Mouse (Mus musculus) midbrain, embryonic 12.5 days (tissue): ENCODE data around the gene Rprd1b. TPM values are rescaled to one million over a fixed set of nuclear protein-coding genes. Genes with fewer than 3 reads are reported as not detected.

ENCODE experiments used
- ATAC-seq: fragments of 200-750 bp; cut with Nextera tagmentation; 2 replicates; pipeline ENCODE4 v1.8.0; 2017; ENCODE audit warnings: low read depth, moderate TSS enrichment, moderate library complexity; ENCODE audit not compliant: low FRiP score
- H3K27ac ChIP-seq: fragments of 300-500 bp; sonication (generic); replicated peaks from 2 replicates; pipeline ENCODE4 v1.5.1; 2016; ENCODE audit warnings: mild to moderate bottlenecking
- H3K27me3 ChIP-seq: fragments of 300-500 bp; sonication (generic); 2 replicates; pipeline ENCODE4 v1.6.1; 2016; ENCODE audit warnings: mild to moderate bottlenecking
- H3K36me3 ChIP-seq: fragments of 300-500 bp; sonication (generic); 2 replicates; pipeline ENCODE4 v1.6.1; 2016
- H3K4me1 ChIP-seq: fragments of 300-500 bp; sonication (generic); 2 replicates; pipeline ENCODE4 v1.6.1; 2016
- H3K4me2 ChIP-seq: fragments of 300-500 bp; sonication (generic); replicated peaks from 2 replicates; pipeline ENCODE4 v1.6.1; 2016; ENCODE audit warnings: mild to moderate bottlenecking, moderate library complexity
- H3K4me3 ChIP-seq: fragments of 300-500 bp; sonication (generic); 2 replicates; pipeline ENCODE4 v1.5.1; 2016; ENCODE audit warnings: mild to moderate bottlenecking
- H3K9ac ChIP-seq: fragments of 300-500 bp; sonication (generic); replicated peaks from 2 replicates; pipeline ENCODE4 v1.6.1; 2016; ENCODE audit warnings: mild to moderate bottlenecking, moderate library complexity
- H3K9me3 ChIP-seq: fragments of 300-500 bp; sonication (generic); 2 replicates; pipeline ENCODE4 v1.6.1; 2016; ENCODE audit warnings: mild to moderate bottlenecking
- WGBS: fragments of 180-500 bp; shearing (Covaris S2); methylation state at CpG from one replicate; pipeline ENCODE4 v1.1.7; 2016; 5-methylcytosine and 5-hydroxymethylcytosine counted together
- polyA plus RNA-seq: library from polyadenylated mRNA; unstranded; fragments of >200 nt; fragmentation: Nextera tagmentation; extraction: Ambion mirVana; gene quantifications from 2 replicates; pipeline ENCODE4 v1.2.1, GENCODE M21; 2016

Gene Rprd1b
- polyA plus RNA-seq, 1 experiment from 2014 or later: 57.9 TPM

- Histone ChIP-seq H3K4me1 (peaks cover 13% of the 10 kb centered on the region), H3K27ac (no peak overlapping the region), H3K4me2 (no peak overlapping the region), H3K4me3 (no peak overlapping the region), H3K27me3 (peaks cover 18% of the 10 kb centered on the region), H3K36me3 (no peaks in the 10 kb centered on the region), H3K9ac (no peak overlapping the region), H3K9me3 (no peaks in the 10 kb centered on the region)
- WGBS: 80% methylated on average over 18 of the region's 18 CpGs
- ATAC-seq: no peak
These were observed 114.7 kb downstream of the Rprd1b start for GRCm38 (mm10) chr2:158142981-158143380.

- no peak for ATAC-seq
- Histone ChIP-seq H3K36me3 (no peaks in the 10 kb centered on the region), H3K4me1 (peaks cover 13% of the 10 kb centered on the region), H3K27me3 (peaks cover 18% of the 10 kb centered on the region), H3K9me3 (no peaks in the 10 kb centered on the region), H3K4me2 (no peak overlapping the region), H3K4me3 (no peak overlapping the region), H3K9ac (no peak overlapping the region), H3K27ac (no peak overlapping the region)
- WGBS: 51% methylated on average over 3 of the region's 3 CpGs
These were observed 115.5 kb downstream of the Rprd1b start for GRCm38 (mm10) chr2:158143816-158144215.

DNA sequence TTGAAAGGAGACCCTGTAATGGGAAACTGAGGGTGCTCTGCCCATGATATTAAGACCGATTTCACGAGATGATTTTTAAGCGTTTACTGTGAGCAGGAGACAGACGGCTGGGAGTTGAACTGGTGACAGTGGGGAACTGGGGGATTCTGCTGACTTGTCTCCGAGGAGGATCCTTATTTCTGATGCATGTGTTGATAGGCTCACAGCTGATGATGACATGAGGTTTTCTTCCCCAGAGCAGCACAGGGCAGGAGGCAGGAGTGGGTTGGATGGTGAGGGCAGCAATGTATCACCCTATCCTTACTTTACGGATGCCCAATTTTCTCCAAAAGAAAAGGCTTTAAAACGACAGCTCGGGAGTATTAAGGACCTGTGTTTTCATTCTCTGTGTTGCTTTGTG lies 116.0 kb downstream of the Rprd1b start:
- H3K4me3 ChIP-seq: no peak overlapping the region
- H3K4me1 ChIP-seq: peaks cover 13% of the 10 kb centered on the region
- H3K36me3 ChIP-seq: no peaks in the 10 kb centered on the region
- WGBS: 45% methylated on average over 8 of the region's 8 CpGs
- no peak overlapping the region for H3K9ac ChIP-seq
- no peak overlapping the region for H3K4me2 ChIP-seq
- ATAC-seq: no peak
- H3K27me3 ChIP-seq: peaks cover 18% of the 10 kb centered on the region
- H3K27ac ChIP-seq: no peak overlapping the region
- no peaks in the 10 kb centered on the region for H3K9me3 ChIP-seq

GRCm38 (mm10) chr2:158144750-158145527 lies 116.6 kb downstream of the Rprd1b start:
- no peak overlapping the region for H3K9ac ChIP-seq
- WGBS: 88% methylated on average over 6 of the region's 6 CpGs
- no peaks in the 10 kb centered on the region for H3K36me3 ChIP-seq
- H3K4me2 ChIP-seq: no peak overlapping the region
- peaks cover 18% of the 10 kb centered on the region for H3K27me3 ChIP-seq
- H3K4me1 ChIP-seq: peaks cover 13% of the 10 kb centered on the region
- ATAC-seq: no peak
- no peaks in the 10 kb centered on the region for H3K9me3 ChIP-seq
- H3K4me3 ChIP-seq: no peak overlapping the region
- no peak overlapping the region for H3K27ac ChIP-seq

DNA sequence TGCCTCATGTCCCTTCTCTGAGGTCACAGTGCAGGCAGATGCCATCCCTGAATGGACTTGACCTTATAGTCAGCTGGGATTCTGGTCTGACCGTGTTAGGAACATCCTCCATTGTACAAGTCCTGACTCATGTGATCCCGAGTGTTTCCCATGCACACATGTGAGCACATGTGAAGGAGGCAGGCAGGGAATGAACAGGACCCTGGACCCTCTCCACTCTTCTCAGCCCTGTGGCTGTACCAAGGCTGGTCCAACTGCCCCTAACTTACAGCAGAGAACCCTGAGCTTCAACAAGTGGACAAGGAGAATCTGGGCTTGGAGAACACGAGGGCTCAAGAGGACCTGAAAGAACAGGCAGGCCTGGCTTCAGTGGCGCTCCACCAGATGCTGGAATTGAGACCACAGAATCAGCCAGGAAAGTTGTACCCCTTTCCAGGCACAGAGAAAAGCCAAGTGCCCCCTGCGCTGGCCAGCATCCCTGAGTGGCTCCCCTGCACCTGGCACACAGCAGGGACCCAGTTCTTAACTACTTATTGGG lies 117.3 kb downstream of the Rprd1b start:
- H3K27ac ChIP-seq: no peak overlapping the region
- H3K9ac ChIP-seq: no peak overlapping the region
- H3K4me2 ChIP-seq: peak overlapping the region; percentile 57
- no peaks in the 10 kb centered on the region for H3K9me3 ChIP-seq
- no peak overlapping the region; the same call in 1 of the 2 replicates for H3K4me3 ChIP-seq
- H3K27me3 ChIP-seq: peaks cover 18% of the 10 kb centered on the region
- H3K4me1 ChIP-seq: peaks cover 13% of the 10 kb centered on the region
- H3K36me3 ChIP-seq: no peaks in the 10 kb centered on the region
- 74% methylated on average over 5 of the region's 5 CpGs for WGBS
- ATAC-seq: no peak

- H3K36me3 ChIP-seq: no peaks in the 10 kb centered on the region
- peak; percentile 68 for ATAC-seq
- no peak within 1 kb of the TSS for H3K27ac ChIP-seq
- peaks cover 13% of the 10 kb centered on the region for H3K4me1 ChIP-seq
- peak within 1 kb of the TSS; percentile 46; the same call in 1 of the 2 replicates for H3K9ac ChIP-seq
- H3K9me3 ChIP-seq: 0 out of 2 replicates have a peak, but pooled peaks cover 4% of the 10 kb centered on the region
- under 1% methylated on average over 28 of the region's 33 CpGs for WGBS
- H3K4me3 ChIP-seq: peak within 1 kb of the TSS; percentile 37
- H3K4me2 ChIP-seq: peak within 1 kb of the TSS; percentile 57
- H3K27me3 ChIP-seq: peaks cover 18% of the 10 kb centered on the region
These were observed 117.9 kb downstream of the Rprd1b start, which contains the start of gene Tgm2 for GRCm38 (mm10) chr2:158146223-158146622. Gene Tgm2 (minus strand): TSS chr2:158146436.

GRCm38 (mm10) chr2:158146971-158147370 lies 118.7 kb downstream of the Rprd1b start:
- WGBS: 92% methylated on average over 8 of the region's 8 CpGs
- Histone ChIP-seq H3K4me2 (no peak overlapping the region), H3K9me3 (0 out of 2 replicates have a peak, but pooled peaks cover 4% of the 10 kb centered on the region), H3K27me3 (peaks cover 18% of the 10 kb centered on the region), H3K36me3 (no peaks in the 10 kb centered on the region), H3K27ac (no peak overlapping the region), H3K4me3 (no peak overlapping the region), H3K4me1 (peaks cover 13% of the 10 kb centered on the region), H3K9ac (no peak overlapping the region)
- no peak for ATAC-seq

- no peak overlapping the region for H3K4me3 ChIP-seq
- H3K4me1 ChIP-seq: peaks cover 20% of the 10 kb centered on the region
- H3K36me3 ChIP-seq: no peaks in the 10 kb centered on the region
- 0 out of 2 replicates have a peak, but pooled peaks cover 4% of the 10 kb centered on the region for H3K9me3 ChIP-seq
- 96% methylated on average over 3 of the region's 3 CpGs for WGBS
- H3K27me3 ChIP-seq: peaks cover 6% of the 10 kb centered on the region; the same call in 1 of the 2 replicates
- no peak overlapping the region for H3K9ac ChIP-seq
- no peak overlapping the region for H3K4me2 ChIP-seq
- no peak for ATAC-seq
- no peak overlapping the region for H3K27ac ChIP-seq
These were observed 122.8 kb downstream of the Rprd1b start for GRCm38 (mm10) chr2:158151077-158151476.

- Histone ChIP-seq H3K27ac (0 out of 2 replicates have a peak overlapping the region, but pooled peaks have one; percentile 35), H3K9me3 (0 out of 2 replicates have a peak, but pooled peaks cover 4% of the 10 kb centered on the region), H3K36me3 (no peaks in the 10 kb centered on the region), H3K4me2 (no peak overlapping the region), H3K27me3 (0 out of 2 replicates have a peak, but pooled peaks cover 4% of the 10 kb centered on the region), H3K4me3 (no peak overlapping the region), H3K4me1 (peaks cover 15% of the 10 kb centered on the region), H3K9ac (no peak overlapping the region)
- WGBS: 29% methylated on average over 6 of the region's 6 CpGs
- ATAC-seq: peak; percentile 90
These were observed 124.5 kb downstream of the Rprd1b start for GRCm38 (mm10) chr2:158152685-158153309.

DNA sequence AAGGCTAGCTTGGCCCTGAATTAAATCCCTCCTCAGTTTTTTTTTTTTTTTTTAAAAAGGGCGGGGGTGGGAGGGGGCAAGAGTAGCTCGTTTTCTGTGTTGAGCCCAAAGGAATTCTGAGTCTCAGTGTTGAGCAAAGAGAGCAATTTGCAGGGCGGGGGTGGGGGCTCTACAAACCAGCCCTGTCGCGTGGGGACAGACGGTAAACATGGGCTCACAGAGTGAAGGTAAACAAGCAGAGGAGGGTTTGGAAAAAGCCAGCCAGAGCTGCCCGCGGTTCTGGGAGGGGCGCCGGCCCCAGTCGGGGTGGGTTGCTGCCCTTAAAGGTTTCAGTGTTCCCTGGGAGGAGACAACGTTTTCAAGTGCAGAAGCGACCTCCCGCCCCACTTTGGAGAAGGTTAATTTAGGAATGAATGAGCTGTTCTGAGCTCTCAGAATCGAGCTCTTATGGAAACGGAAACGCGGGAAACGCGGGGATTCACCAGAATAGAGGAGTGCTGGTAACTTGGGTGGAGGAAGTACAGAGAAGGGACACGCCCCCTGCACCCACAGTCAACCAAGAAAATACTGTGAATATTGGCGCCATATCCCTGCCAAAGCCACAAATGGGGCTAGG lies 125.5 kb downstream of the Rprd1b start:
- 2% methylated on average over 22 of the region's 22 CpGs for WGBS
- 0 out of 2 replicates have a peak, but pooled peaks cover 4% of the 10 kb centered on the region for H3K9me3 ChIP-seq
- H3K36me3 ChIP-seq: no peaks in the 10 kb centered on the region
- 0 out of 2 replicates have a peak overlapping the region, but pooled peaks have one; percentile 31 for H3K9ac ChIP-seq
- peak overlapping the region; percentile 37 for H3K4me3 ChIP-seq
- ATAC-seq: peak; percentile 47; the same call in 1 of the 2 replicates
- peak overlapping the region; percentile 59 for H3K4me2 ChIP-seq
- 0 out of 2 replicates have a peak, but pooled peaks cover 4% of the 10 kb centered on the region for H3K27me3 ChIP-seq
- H3K4me1 ChIP-seq: peaks cover 15% of the 10 kb centered on the region
- no peak overlapping the region for H3K27ac ChIP-seq

DNA sequence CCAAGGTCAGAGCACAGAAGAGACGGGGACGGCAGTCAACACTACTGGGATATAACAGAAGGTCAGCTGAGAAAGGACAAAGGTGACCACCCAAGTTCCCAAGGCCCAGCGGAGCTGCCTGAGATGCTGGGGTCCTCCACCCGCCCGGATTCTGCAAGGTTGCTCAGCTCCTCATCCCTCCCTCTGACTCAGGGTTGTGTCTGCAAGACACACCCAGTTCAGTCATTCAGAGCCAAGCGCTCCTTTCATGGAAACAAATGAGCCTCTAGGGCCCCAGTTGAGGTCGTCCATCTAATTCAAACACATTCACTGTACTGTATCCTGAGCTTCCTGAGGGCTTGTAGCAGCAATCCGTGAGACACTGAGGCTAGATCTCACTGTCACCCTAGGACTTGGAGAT lies 126.3 kb downstream of the Rprd1b start:
- no peak overlapping the region for H3K27ac ChIP-seq
- 0 out of 2 replicates have a peak, but pooled peaks cover 4% of the 10 kb centered on the region for H3K27me3 ChIP-seq
- no peak overlapping the region for H3K4me3 ChIP-seq
- 0 out of 2 replicates have a peak, but pooled peaks cover 4% of the 10 kb centered on the region for H3K9me3 ChIP-seq
- H3K4me1 ChIP-seq: peaks cover 15% of the 10 kb centered on the region
- 57% methylated on average over 8 of the region's 8 CpGs for WGBS
- no peaks in the 10 kb centered on the region for H3K36me3 ChIP-seq
- H3K9ac ChIP-seq: no peak overlapping the region
- no peak for ATAC-seq
- no peak overlapping the region for H3K4me2 ChIP-seq
